8 mouse cellular contexts compared by ENCODE assay signal in genomic region chr14:39532689-39533088, GRCm38 (mm10). TPM values are rescaled to one million over a fixed set of nuclear protein-coding genes. Genes with fewer than 3 reads are reported as not detected.
DNase-seq lines count a peak whose midpoint lies in the region; ATAC-seq lines count a peak whose summit lies in the region.

No protein-coding gene starts in this region.

- no peak overlapping the region for H3K27ac ChIP-seq in heart, embryonic 11.5 days (ENCODE audit: low read depth, low read length)
- no peak overlapping the region for H3K27ac ChIP-seq in embryonic facial prominence, embryonic 14.5 days (replicated peaks; ENCODE audit: low read depth, low read length)

- H3K27me3 ChIP-seq in heart, embryonic 11.5 days (ENCODE audit: control insufficient read depth, insufficient read depth, low read length), result no peaks in the 10 kb centered on the region
- H3K27me3 ChIP-seq in embryonic facial prominence, embryonic 14.5 days (replicated peaks; ENCODE audit: control insufficient read depth, insufficient read depth, low read length), result no peaks in the 10 kb centered on the region

- no peak overlapping the region for H3K9ac ChIP-seq in heart, embryonic 11.5 days (ENCODE audit: low read depth, low read length)
- no peak overlapping the region for H3K9ac ChIP-seq in embryonic facial prominence, embryonic 14.5 days (ENCODE audit: low read depth, low read length)

- H3K9me3 ChIP-seq in heart, embryonic 11.5 days (replicated peaks; ENCODE audit: control insufficient read depth, low read length), result no peaks in the 10 kb centered on the region
- H3K9me3 ChIP-seq in embryonic facial prominence, embryonic 14.5 days (ENCODE audit: control insufficient read depth, low read length), result no peaks in the 10 kb centered on the region

- no peaks in the 10 kb centered on the region for H3K36me3 ChIP-seq in heart, embryonic 11.5 days (ENCODE audit: control insufficient read depth, insufficient read depth, low read length)
- no peaks in the 10 kb centered on the region for H3K36me3 ChIP-seq in embryonic facial prominence, embryonic 14.5 days (ENCODE audit: control insufficient read depth, insufficient read depth, low read length)

- H3K4me2 ChIP-seq in heart, embryonic 11.5 days, result no peak overlapping the region
- no peak overlapping the region for H3K4me2 ChIP-seq in embryonic facial prominence, embryonic 14.5 days (ENCODE audit: low read depth, low read length)

- no peak for ATAC-seq in heart, embryonic 11.5 days (replicated peaks; ENCODE audit: insufficient number of reproducible peaks, low FRiP score, low TSS enrichment)
- ATAC-seq in embryonic facial prominence, embryonic 14.5 days (ENCODE audit: low read depth), result no peak

- peak; percentile 3 to 36 for DNase-seq in heart, postnatal 10 days
- DNase-seq in 3T3-L1 (ENCODE audit: low read depth, low spot score), result peak; percentile 50
- DNase-seq in adrenal gland, adult (ENCODE audit: inconsistent age in 2 of 2, low spot score in 1 of 2), result peak; percentile 15 to 64
- DNase-seq in embryonic facial prominence, embryonic 14.5 days (ENCODE audit: low spot score), result peak; percentile 77
- DNase-seq in layer of hippocampus, adult 9-10 months (ENCODE audit: low spot score), result peak; percentile 11
- DNase-seq in retina, embryonic 14.5 days (ENCODE audit: low spot score), result peak; percentile 83
- DNase-seq in urinary bladder, adult 2 months (ENCODE audit: low spot score), result no peak

- WGBS in heart, embryonic 11.5 days (ENCODE audit: insufficient replicate concordance), result 10% methylated on average over 2 of the region's 2 CpGs
- 16% methylated on average over 2 of the region's 2 CpGs for WGBS in embryonic facial prominence, embryonic 14.5 days

- intact Hi-C loops in heart, postnatal 10 days (cut with DNase I), result loop anchor here (2.0 kb wide), 4 partner anchors 1200 to 1502 kb away; no protein-coding TSS in a partner anchor

- H3K4me1 ChIP-seq in heart, embryonic 11.5 days (ENCODE audit: control insufficient read depth, insufficient read depth, low read length), result no peaks in the 10 kb centered on the region
- no peaks in the 10 kb centered on the region for H3K4me1 ChIP-seq in embryonic facial prominence, embryonic 14.5 days (ENCODE audit: control insufficient read depth, insufficient read depth, low read length)

- no peak overlapping the region for H3K4me3 ChIP-seq in heart, embryonic 11.5 days (ENCODE audit: low read depth, low read length)
- H3K4me3 ChIP-seq in embryonic facial prominence, embryonic 14.5 days (ENCODE audit: low read depth, low read length), result no peak overlapping the region

RNA-seq across cellular contexts. Expression of gene Nrg3, which starts 59.8 kb away (rescaled TPM):
- not detected for total RNA-seq in heart, postnatal 10 days (2021)
- 0.06 and 0.08 TPM in 2 replicates for polyA plus RNA-seq in heart, embryonic 11.5 days (2014; fragmentation: Nextera tagmentation; extraction: Ambion mirVana)
- 0.49 and 0.59 TPM in 2 replicates for polyA plus RNA-seq in embryonic facial prominence, embryonic 14.5 days (2014; fragmentation: Nextera tagmentation; extraction: Ambion mirVana)
- 0.01 TPM in 1 of 2 replicates, not detected in the other for polyA plus RNA-seq in urinary bladder, adult 2 months (2012; rRNA removed)
